ENCODE assay signal across 8 mouse cellular contexts in the genomic region with DNA sequence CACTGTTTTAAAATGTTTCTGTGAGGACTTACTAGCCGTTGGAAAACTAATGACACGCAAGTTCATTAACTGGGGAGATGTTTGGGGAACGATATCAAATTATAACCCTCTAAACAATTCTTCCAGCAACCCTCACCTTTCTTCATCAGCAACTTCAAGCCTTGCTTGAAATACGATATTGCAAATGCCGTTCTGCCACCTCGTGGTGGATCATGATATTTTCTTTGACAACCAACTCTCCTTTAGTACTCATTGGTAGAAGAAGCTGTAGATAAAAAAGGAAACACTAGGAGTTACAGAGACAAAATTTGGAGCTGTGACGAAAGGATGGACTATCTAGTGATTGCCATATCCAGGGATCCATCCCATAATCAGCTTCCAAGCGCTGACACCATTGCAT.
A peak's percentile ranks its signal among the peaks of the same experiment; 100 is the strongest.
DNase-seq lines count a peak whose midpoint lies in the region; ATAC-seq lines count a peak whose summit lies in the region.

No protein-coding gene starts in this region.

- no peak overlapping the region for H3K4me3 ChIP-seq in limb, embryonic 11.5 days (ENCODE audit: low read depth, low read length)
- H3K4me3 ChIP-seq in neural tube, embryonic 14.5 days (ENCODE audit: low read depth, low read length), result no peak overlapping the region

- H3K36me3 ChIP-seq in limb, embryonic 11.5 days (ENCODE audit: control insufficient read depth, insufficient read depth, low read length), result no peaks in the 10 kb centered on the region
- H3K36me3 ChIP-seq in neural tube, embryonic 14.5 days (ENCODE audit: control insufficient read depth, insufficient read depth, low read length), result no peaks in the 10 kb centered on the region

- H3K9me3 ChIP-seq in limb, embryonic 11.5 days (ENCODE audit: control insufficient read depth, low read length), result no peaks in the 10 kb centered on the region
- no peaks in the 10 kb centered on the region for H3K9me3 ChIP-seq in neural tube, embryonic 14.5 days (ENCODE audit: control insufficient read depth, low read length)

- H3K9ac ChIP-seq in limb, embryonic 11.5 days (ENCODE audit: low read length), result no peak overlapping the region
- no peak overlapping the region for H3K9ac ChIP-seq in neural tube, embryonic 14.5 days (replicated peaks; ENCODE audit: low read depth, low read length)

- H3K4me2 ChIP-seq in limb, embryonic 11.5 days (ENCODE audit: low read depth, severe bottlenecking), result no peak overlapping the region
- no peak overlapping the region for H3K4me2 ChIP-seq in neural tube, embryonic 14.5 days (ENCODE audit: low read depth, low read length)

- H3K27me3 ChIP-seq in limb, embryonic 11.5 days (ENCODE audit: control insufficient read depth, insufficient read depth, low read length), result no peaks in the 10 kb centered on the region
- H3K27me3 ChIP-seq in neural tube, embryonic 14.5 days (ENCODE audit: control insufficient read depth, insufficient read depth, low read length), result no peaks in the 10 kb centered on the region

- H3K4me1 ChIP-seq in limb, embryonic 11.5 days (ENCODE audit: control insufficient read depth, insufficient read depth, low read length), result no peaks in the 10 kb centered on the region
- H3K4me1 ChIP-seq in neural tube, embryonic 14.5 days (ENCODE audit: control insufficient read depth, insufficient read depth, low read length), result no peaks in the 10 kb centered on the region

- WGBS in limb, embryonic 11.5 days, result 23% methylated on average over 8 of the region's 8 CpGs
- 30% methylated on average over 8 of the region's 8 CpGs for WGBS in neural tube, embryonic 14.5 days

- peak; percentile 59 for DNase-seq in urinary bladder, postnatal 25 days (ENCODE audit: low spot score)
- DNase-seq in urinary bladder, adult 2 months (ENCODE audit: low spot score), result no peak
- peak; percentile 83 for DNase-seq in cerebellum, adult 9-10 months
- DNase-seq in frontal cortex, postnatal 10 days (ENCODE audit: low spot score in 2 of 2), result peak; percentile 39 to 58
- DNase-seq in kidney, adult 9 months, result peak; percentile 79
- DNase-seq in limb, embryonic 11.5 days (ENCODE audit: low spot score), result peak; percentile 81

- ATAC-seq in limb, embryonic 11.5 days (ENCODE audit: insufficient number of reproducible peaks, low FRiP score, low TSS enrichment, low read depth), result no peak; the same call in 1 of the 2 replicates
- ATAC-seq in neural tube, embryonic 14.5 days (ENCODE audit: low read depth), result peak; percentile 82
- ATAC-seq in inflammation-experienced regulatory T-cells, adult 6 months, result no peak

- H3K27ac ChIP-seq in limb, embryonic 11.5 days (replicated peaks; ENCODE audit: low read depth, low read length), result no peak overlapping the region
- no peak overlapping the region for H3K27ac ChIP-seq in neural tube, embryonic 14.5 days (ENCODE audit: low read depth, low read length)
